Mouse (Mus musculus): ENCODE results near the gene Btnl4.
"Not testable (repeated sequence)": the region's sequence is repeated elsewhere in the genome, so short reads cannot be mapped to it uniquely, and the experiment has no call there.

DNA sequence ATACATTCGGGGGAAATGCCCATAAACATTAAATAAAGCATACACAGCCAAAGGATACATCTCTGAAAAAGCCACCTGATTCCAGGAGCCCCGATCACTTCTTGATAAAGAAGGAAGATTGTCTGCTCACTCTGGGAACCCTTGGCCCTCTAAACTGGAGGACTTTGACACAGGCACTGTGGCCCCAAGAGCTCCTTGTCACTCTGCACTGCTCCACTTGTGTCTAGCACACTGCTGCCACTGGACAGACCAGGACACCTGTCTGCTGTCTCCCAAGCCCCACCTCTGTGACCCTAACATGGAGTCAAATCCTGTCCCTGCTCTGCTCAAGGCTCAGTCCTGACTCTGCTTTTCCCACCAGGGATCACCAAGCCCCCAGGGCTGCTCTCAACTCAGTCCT lies 18.0 kb upstream of the Btnl4 start:
- TF ChIP-seq CTCF, EP300 (IDR thresholded peaks at IDR 0.05): not testable (repeated sequence)

All from lung, postnatal 0 days (tissue).